7 mouse cellular contexts compared by ENCODE assay signal in the genomic region with DNA sequence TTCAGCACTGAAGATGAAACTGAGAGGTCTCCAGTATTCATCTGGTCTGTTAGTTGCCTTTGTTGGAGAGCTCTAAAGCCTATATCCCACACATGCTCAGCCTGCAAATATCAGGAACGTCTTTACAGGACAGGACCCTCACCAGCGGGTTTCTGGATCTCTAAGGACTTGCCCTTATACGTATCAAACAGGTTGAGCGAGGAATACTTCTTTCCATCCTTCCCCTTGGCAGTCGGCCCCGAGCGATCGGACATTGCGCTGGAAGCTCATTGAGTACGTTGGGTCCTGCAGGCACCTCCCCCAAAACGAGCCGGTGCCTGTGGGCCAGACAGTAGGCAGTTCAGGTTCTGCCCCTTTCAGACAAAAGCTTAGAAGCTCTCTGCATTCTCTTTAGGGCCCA. TPM values are rescaled to one million over a fixed set of nuclear protein-coding genes. Genes with fewer than 3 reads are reported as not detected.
DNase-seq lines count a peak whose midpoint lies in the region; ATAC-seq and TF ChIP-seq lines count a peak whose summit lies in the region.

No protein-coding gene starts in this region.

- peaks cover 35% of the 10 kb centered on the region for H3K36me3 ChIP-seq in hindbrain, embryonic 11.5 days (ENCODE audit: control insufficient read depth, insufficient read depth, low read length)
- H3K36me3 ChIP-seq in limb, embryonic 14.5 days (ENCODE audit: control insufficient read depth, insufficient read depth, low read length), result peaks cover 50% of the 10 kb centered on the region
- H3K36me3 ChIP-seq in myocyte (ENCODE audit: control insufficient read depth, insufficient read depth), result peaks cover 31% of the 10 kb centered on the region

- H3K9ac ChIP-seq in hindbrain, embryonic 11.5 days (ENCODE audit: low read depth, low read length), result peak overlapping the region; percentile 100
- peak overlapping the region; percentile 99 for H3K9ac ChIP-seq in limb, embryonic 14.5 days (ENCODE audit: low read depth, low read length, severe bottlenecking)

- peak overlapping the region; percentile 100 for H3K4me3 ChIP-seq in hindbrain, embryonic 11.5 days (ENCODE audit: low read depth, low read length)
- H3K4me3 ChIP-seq in limb, embryonic 14.5 days (replicated peaks; ENCODE audit: low read length), result peak overlapping the region; percentile 99
- peak overlapping the region; percentile 83 for H3K4me3 ChIP-seq in myocyte

- H3K9me3 ChIP-seq in hindbrain, embryonic 11.5 days (ENCODE audit: control insufficient read depth, low read length), result no peaks in the 10 kb centered on the region
- no peaks in the 10 kb centered on the region for H3K9me3 ChIP-seq in limb, embryonic 14.5 days (ENCODE audit: control insufficient read depth, low read length)

- WGBS in hindbrain, embryonic 11.5 days, result 68% methylated on average over 12 of the region's 12 CpGs
- 48% methylated on average over 12 of the region's 12 CpGs for WGBS in limb, embryonic 14.5 days

- TF ChIP-seq POLR2A in limb, embryonic 14.5 days (IDR thresholded peaks at IDR 0.05; ENCODE audit: borderline replicate concordance, extremely low read depth, insufficient read depth, insufficient read length), result no peak
- TF ChIP-seq POLR2A in myocyte (IDR thresholded peaks at IDR 0.05; ENCODE audit: insufficient read length, low read depth), result no peak

- H3K27ac ChIP-seq in hindbrain, embryonic 11.5 days (ENCODE audit: low read depth, low read length), result no peak overlapping the region
- 0 out of 2 replicates have a peak overlapping the region, but pooled peaks have one; percentile 6 for H3K27ac ChIP-seq in limb, embryonic 14.5 days (replicated peaks; ENCODE audit: low read depth, low read length)

- no peak for ATAC-seq in hindbrain, embryonic 11.5 days (ENCODE audit: low FRiP score)
- no peak for ATAC-seq in limb, embryonic 14.5 days (ENCODE audit: low FRiP score, low read depth)

- no peaks in the 10 kb centered on the region for H3K27me3 ChIP-seq in hindbrain, embryonic 11.5 days (ENCODE audit: control insufficient read depth, insufficient read depth, low read length)
- no peaks in the 10 kb centered on the region for H3K27me3 ChIP-seq in limb, embryonic 14.5 days (ENCODE audit: control insufficient read depth, insufficient read depth, low read length)
- no peaks in the 10 kb centered on the region for H3K27me3 ChIP-seq in myocyte (ENCODE audit: control insufficient read depth, insufficient read depth, insufficient read length)

- no peak overlapping the region for H3ac ChIP-seq in myocyte (ENCODE audit: control insufficient read depth, insufficient read length)

- peaks cover 62% of the 10 kb centered on the region for H3K79me2 ChIP-seq in myocyte (ENCODE audit: control insufficient read depth, insufficient read depth)

- peaks cover 5% of the 10 kb centered on the region; the same call in 1 of the 2 replicates for H3K4me1 ChIP-seq in hindbrain, embryonic 11.5 days (replicated peaks; ENCODE audit: control insufficient read depth, insufficient read depth, low read length)
- peaks cover 14% of the 10 kb centered on the region for H3K4me1 ChIP-seq in limb, embryonic 14.5 days (ENCODE audit: control insufficient read depth, insufficient read depth, low read length)

- peak overlapping the region; percentile 92 for H3K4me2 ChIP-seq in hindbrain, embryonic 11.5 days (replicated peaks; ENCODE audit: low read depth, low read length)
- peak overlapping the region; percentile 85 for H3K4me2 ChIP-seq in limb, embryonic 14.5 days (replicated peaks; ENCODE audit: low read depth, low read length, severe bottlenecking)
- H3K4me2 ChIP-seq in myocyte (ENCODE audit: low read depth), result peak overlapping the region; percentile 93

- peak; percentile 46 for DNase-seq in ZHBTc4 (ENCODE audit: low read depth, low spot score)
- peak; percentile 34 to 63 for DNase-seq in cerebellum, postnatal 25 days
- DNase-seq in hindbrain, embryonic 11.5 days (ENCODE audit: low spot score), result no peak
- DNase-seq in limb, embryonic 14.5 days (ENCODE audit: low spot score), result no peak
- no peak for DNase-seq in natural killer cell, adult 2 months (ENCODE audit: low spot score in 2 of 2)
- no peak for DNase-seq in gastrocnemius, postnatal 25 days

TF ChIP-seq in myocyte, 11 proteins besides CTCF, POLR2A, EP300 and RAD21:
- TF ChIP-seq CEBPB (IDR thresholded peaks at IDR 0.05; ENCODE audit: insufficient read depth, poor library complexity, severe bottlenecking) (no peak), MYOD1 (IDR thresholded peaks at IDR 0.05; ENCODE audit: control insufficient read depth in 1 of 3, insufficient read length in 2 of 3, low read depth in 2 of 3) (no peak), POLR2AphosphoS2 (IDR thresholded peaks at IDR 0.05; ENCODE audit: insufficient read length, low read depth) (no peak), TCF12 (IDR thresholded peaks at IDR 0.05; ENCODE audit: insufficient read depth, poor library complexity, severe bottlenecking) (no peak), SRF (IDR thresholded peaks at IDR 0.05; ENCODE audit: control insufficient read depth, insufficient read length, low read depth) (no peak), USF1 (IDR thresholded peaks at IDR 0.05; ENCODE audit: low read depth) (no peak), E2F4 (IDR thresholded peaks at IDR 0.05; ENCODE audit: insufficient read depth) (no peak), MAX (IDR thresholded peaks at IDR 0.05; ENCODE audit: low read depth) (no peak), MYOG (IDR thresholded peaks at IDR 0.05; ENCODE audit: control insufficient read depth in 1 of 3, insufficient read depth in 1 of 3, insufficient read length in 2 of 3, low read depth in 2 of 3) (no peak), TCF3 (IDR thresholded peaks at IDR 0.05; ENCODE audit: insufficient read length, low read depth) (no peak), REST (IDR thresholded peaks at IDR 0.05; ENCODE audit: insufficient read depth, insufficient read length) (no peak)

RNA-seq across cellular contexts. Expression of a gene that starts 2.0 kb away (rescaled TPM):
- 167 and 205 TPM in 2 replicates for polyA plus RNA-seq in hindbrain, embryonic 11.5 days (2014; fragmentation: Nextera tagmentation; extraction: Ambion mirVana)
- polyA plus RNA-seq in limb, embryonic 14.5 days (2012; rRNA removed), result 404 and 512 TPM in 2 replicates
- polyA plus RNA-seq in limb, embryonic 14.5 days (2014; fragmentation: Nextera tagmentation; extraction: Ambion mirVana), result 192 and 196 TPM in 2 replicates
- 153 TPM for polyA plus RNA-seq in myocyte (2012; fragmentation: generic; extraction: Trizol)
- 100 to 1,000 TPM in 1 of 2 experiments, 10 to 100 TPM in 1; 93.3 to 102 TPM for total RNA-seq in gastrocnemius, postnatal 25 days (2021)

RNA-seq across cellular contexts. Expression of a gene that starts 13.1 kb away (rescaled TPM):
- polyA plus RNA-seq in hindbrain, embryonic 11.5 days (2014; fragmentation: Nextera tagmentation; extraction: Ambion mirVana), result 6.1 and 8.4 TPM in 2 replicates
- polyA plus RNA-seq in limb, embryonic 14.5 days (2012; rRNA removed), result 4.0 and 4.8 TPM in 2 replicates
- 13.1 and 15.7 TPM in 2 replicates for polyA plus RNA-seq in limb, embryonic 14.5 days (2014; fragmentation: Nextera tagmentation; extraction: Ambion mirVana)
- not detected for polyA plus RNA-seq in myocyte (2012; fragmentation: generic; extraction: Trizol)
- total RNA-seq in gastrocnemius, postnatal 25 days (2021), result 1 to 10 TPM in 1 of 2 experiments, under 1 TPM in 1; 0.97 to 1.4 TPM

RNA-seq across cellular contexts. Expression of a gene that starts 25.5 kb away (rescaled TPM):
- 5.6 and 9.8 TPM in 2 replicates for polyA plus RNA-seq in hindbrain, embryonic 11.5 days (2014; fragmentation: Nextera tagmentation; extraction: Ambion mirVana)
- 21.8 and 24.4 TPM in 2 replicates for polyA plus RNA-seq in limb, embryonic 14.5 days (2012; rRNA removed)
- polyA plus RNA-seq in limb, embryonic 14.5 days (2014; fragmentation: Nextera tagmentation; extraction: Ambion mirVana), result 23.2 and 29.2 TPM in 2 replicates
- polyA plus RNA-seq in myocyte (2012; fragmentation: generic; extraction: Trizol), result 4.3 TPM
- total RNA-seq in gastrocnemius, postnatal 25 days (2021), result under 1 TPM in 1 of 2 experiments, not detected in 1; 0.78 TPM

RNA-seq across cellular contexts. Expression of a gene that starts 27.8 kb away (rescaled TPM):
- 105 and 117 TPM in 2 replicates for polyA plus RNA-seq in hindbrain, embryonic 11.5 days (2014; fragmentation: Nextera tagmentation; extraction: Ambion mirVana)
- 265 and 361 TPM in 2 replicates for polyA plus RNA-seq in limb, embryonic 14.5 days (2012; rRNA removed)
- polyA plus RNA-seq in limb, embryonic 14.5 days (2014; fragmentation: Nextera tagmentation; extraction: Ambion mirVana), result 76.2 and 82.8 TPM in 2 replicates
- polyA plus RNA-seq in myocyte (2012; fragmentation: generic; extraction: Trizol), result 271 TPM
- 100 to 1,000 TPM; 180 to 197 TPM for total RNA-seq in gastrocnemius, postnatal 25 days (2021)

RNA-seq across cellular contexts. Expression of a gene that starts 30.9 kb away (rescaled TPM):
- polyA plus RNA-seq in hindbrain, embryonic 11.5 days (2014; fragmentation: Nextera tagmentation; extraction: Ambion mirVana), result 0.34 and 0.49 TPM in 2 replicates
- polyA plus RNA-seq in limb, embryonic 14.5 days (2012; rRNA removed), result 1.1 and 1.7 TPM in 2 replicates
- polyA plus RNA-seq in limb, embryonic 14.5 days (2014; fragmentation: Nextera tagmentation; extraction: Ambion mirVana), result 0.26 TPM in 1 of 2 replicates, not detected in the other
- 0.18 TPM for polyA plus RNA-seq in myocyte (2012; fragmentation: generic; extraction: Trizol)
- not detected for total RNA-seq in gastrocnemius, postnatal 25 days (2021)

Comparison
In these comparisons a context has a peak if more than half of its experiments do, and no peak if none do; other contexts are left out.
1. DNase-seq: peak in ZHBTc4 (single experiment) and cerebellum, postnatal 25 days (2 of 2); none in hindbrain, embryonic 11.5 days (single experiment), limb, embryonic 14.5 days (single experiment), natural killer cell, adult 2 months (0 of 2) and gastrocnemius, postnatal 25 days (single experiment).
2. Peak in every context shown above with its lines, with median percentiles within 50 percentile points of each other: H3K4me2 ChIP-seq and H3K4me3 ChIP-seq.